Mouse (Mus musculus): Measurements from ENCODE around the gene Dusp9. TPM values are rescaled to one million over a fixed set of nuclear protein-coding genes. Genes with fewer than 3 reads are reported as not detected.

Dusp9 gene
- polyA plus RNA-seq, 1 experiment: 0.57 TPM

GRCm38 (mm10) chrX:73684156-73684555, 44.9 kb downstream of the Dusp9 start:
- TF ChIP-seq FLI1 (IDR thresholded peaks at IDR 0.05; ENCODE audit: low read length) (no peak), GATA1 (IDR thresholded peaks at IDR 0.05; ENCODE audit: borderline replicate concordance, low read length) (no peak)
- H3K36me3 ChIP-seq (replicated peaks; ENCODE audit: low read length): peaks cover 97% of the 10 kb centered on the region
- no peak overlapping the region for H3K4me3 ChIP-seq (replicated peaks)
- no peaks in the 10 kb centered on the region for H3K9me3 ChIP-seq
- H3K4me1 ChIP-seq: peaks cover 14% of the 10 kb centered on the region
- peaks cover 28% of the 10 kb centered on the region for H3K27me3 ChIP-seq (replicated peaks)

GRCm38 (mm10) chrX:73684978-73685377, 45.8 kb downstream of the Dusp9 start:
- Histone ChIP-seq H3K36me3 (replicated peaks; ENCODE audit: low read length) (peaks cover 97% of the 10 kb centered on the region), H3K4me1 (peaks cover 14% of the 10 kb centered on the region), H3K9me3 (no peaks in the 10 kb centered on the region), H3K4me3 (replicated peaks) (no peak overlapping the region), H3K27me3 (replicated peaks) (peaks cover 28% of the 10 kb centered on the region)
- TF ChIP-seq FLI1 (IDR thresholded peaks at IDR 0.05; ENCODE audit: low read length) (no peak), GATA1 (IDR thresholded peaks at IDR 0.05; ENCODE audit: borderline replicate concordance, low read length) (no peak)

GRCm38 (mm10) chrX:73685629-73686028, 46.4 kb downstream of the Dusp9 start:
- H3K27me3 ChIP-seq (replicated peaks): peaks cover 25% of the 10 kb centered on the region
- H3K4me3 ChIP-seq (replicated peaks): no peak overlapping the region
- H3K4me1 ChIP-seq: peaks cover 15% of the 10 kb centered on the region
- no peaks in the 10 kb centered on the region for H3K9me3 ChIP-seq
- peaks cover 97% of the 10 kb centered on the region for H3K36me3 ChIP-seq (replicated peaks; ENCODE audit: low read length)
- TF ChIP-seq GATA1 (IDR thresholded peaks at IDR 0.05; ENCODE audit: borderline replicate concordance, low read length): no peak
- TF ChIP-seq FLI1 (IDR thresholded peaks at IDR 0.05; ENCODE audit: low read length): no peak

- Histone ChIP-seq H3K36me3 (replicated peaks; ENCODE audit: low read length) (peaks cover 94% of the 10 kb centered on the region), H3K4me3 (replicated peaks) (no peak overlapping the region), H3K27me3 (replicated peaks) (peaks cover 18% of the 10 kb centered on the region), H3K9me3 (no peaks in the 10 kb centered on the region), H3K4me1 (peaks cover 28% of the 10 kb centered on the region)
- TF ChIP-seq FLI1 (IDR thresholded peaks at IDR 0.05; ENCODE audit: low read length) (no peak), GATA1 (IDR thresholded peaks at IDR 0.05; ENCODE audit: borderline replicate concordance, low read length) (no peak)
Measured at GRCm38 (mm10) chrX:73690917-73691629, 51.9 kb downstream of the Dusp9 start.

Other genes with a start within 250 kb of the Dusp9 start
- not detected in 2 replicates for gene Gm18336, start 240.7 kb upstream of the Dusp9 start, polyA plus RNA-seq (2012; ENCODE audit: insufficient read depth, low replicate concordance)
- gene Zfp92, start 228.3 kb upstream of the Dusp9 start, polyA plus RNA-seq (2012; ENCODE audit: insufficient read depth, low replicate concordance): not detected in 2 replicates
- gene Trex2, start 204.1 kb upstream of the Dusp9 start, polyA plus RNA-seq (2012; ENCODE audit: insufficient read depth, low replicate concordance): not detected in 2 replicates
- 4.9 TPM in 1 of 2 replicates, not detected in the other for gene Haus7, start 180.4 kb upstream of the Dusp9 start, polyA plus RNA-seq (2012; ENCODE audit: insufficient read depth, low replicate concordance)
- gene Bgn, start 155.8 kb upstream of the Dusp9 start, polyA plus RNA-seq (2012; ENCODE audit: insufficient read depth, low replicate concordance): not detected in 2 replicates
- 0.13 TPM in 1 of 2 replicates, not detected in the other for gene Atp2b3, start 136.3 kb upstream of the Dusp9 start, polyA plus RNA-seq (2012; ENCODE audit: insufficient read depth, low replicate concordance)
- gene Pnck, start 20.7 kb downstream of the Dusp9 start, polyA plus RNA-seq (2012; ENCODE audit: insufficient read depth, low replicate concordance): not detected in 2 replicates
- 0.78 and 3.9 TPM in 2 replicates for gene Slc6a8, start 33.7 kb downstream of the Dusp9 start, polyA plus RNA-seq (2012; ENCODE audit: insufficient read depth, low replicate concordance)
- 18.5 and 52.2 TPM in 2 replicates for gene Bcap31, start 76.8 kb downstream of the Dusp9 start, polyA plus RNA-seq (2012; ENCODE audit: insufficient read depth, low replicate concordance)
- gene Abcd1, start 77.2 kb downstream of the Dusp9 start, polyA plus RNA-seq (2012; ENCODE audit: insufficient read depth, low replicate concordance): 35.2 and 45.1 TPM in 2 replicates
- 1.2 and 3.1 TPM in 2 replicates for gene Plxnb3, start 117.7 kb downstream of the Dusp9 start, polyA plus RNA-seq (2012; ENCODE audit: insufficient read depth, low replicate concordance)
- gene Srpk3, start 135.0 kb downstream of the Dusp9 start, polyA plus RNA-seq (2012; ENCODE audit: insufficient read depth, low replicate concordance): 0.45 and 4.0 TPM in 2 replicates
- 4.7 and 20.7 TPM in 2 replicates for gene Idh3g, start 147.5 kb downstream of the Dusp9 start, polyA plus RNA-seq (2012; ENCODE audit: insufficient read depth, low replicate concordance)
- gene Ssr4, start 147.6 kb downstream of the Dusp9 start, polyA plus RNA-seq (2012; ENCODE audit: insufficient read depth, low replicate concordance): 53.1 and 60.4 TPM in 2 replicates
- not detected in 2 replicates for gene Pdzd4, start 185.6 kb downstream of the Dusp9 start, polyA plus RNA-seq (2012; ENCODE audit: insufficient read depth, low replicate concordance)

Measured in megakaryocyte, embryonic 14.5 days (primary cell).